ENCODE assay signal across 11 mouse cellular contexts in genomic region chr6:49397466-49397865, GRCm38 (mm10). TPM values are rescaled to one million over a fixed set of nuclear protein-coding genes. Genes with fewer than 3 reads are reported as not detected.
A peak's percentile ranks its signal among the peaks of the same experiment; 100 is the strongest.
DNase-seq lines count a peak whose midpoint lies in the region; ATAC-seq lines count a peak whose summit lies in the region.
"Had no signal": no experiment of that assay in that cellular context is flagged by ENCODE, and none has a peak within 500 bp of the region (broad histone marks: within the 10 kb centered on the region; RNA-seq: fewer than 3 reads in every experiment).

No protein-coding gene starts in this region.

- no peak overlapping the region for H3K9ac ChIP-seq in neural tube, embryonic 15.5 days (replicated peaks)
- H3K9ac ChIP-seq: lung, embryonic 15.5 days had no signal

- no peak overlapping the region for H3K4me2 ChIP-seq in neural tube, embryonic 15.5 days
- H3K4me2 ChIP-seq: lung, embryonic 15.5 days had no signal

- H3K9me3 ChIP-seq in neural tube, embryonic 15.5 days (replicated peaks): no peaks in the 10 kb centered on the region
- peaks cover 6% of the 10 kb centered on the region for H3K9me3 ChIP-seq in embryonic facial prominence, embryonic 10.5 days
- H3K9me3 ChIP-seq: lung, embryonic 15.5 days had no signal

- H3K4me3 ChIP-seq in neural tube, embryonic 15.5 days (replicated peaks): no peak overlapping the region
- no peak overlapping the region for H3K4me3 ChIP-seq in embryonic facial prominence, embryonic 10.5 days
- H3K4me3 ChIP-seq: lung, embryonic 15.5 days had no signal

- H3K27me3 ChIP-seq in neural tube, embryonic 15.5 days (replicated peaks): no peaks in the 10 kb centered on the region
- H3K27me3 ChIP-seq in embryonic facial prominence, embryonic 10.5 days (replicated peaks; ENCODE audit: low read depth, poor library complexity, severe bottlenecking): no peaks in the 10 kb centered on the region
- H3K27me3 ChIP-seq: lung, embryonic 15.5 days had no signal

- intact Hi-C loops in heart, postnatal 10 days (cut with DNase I): loop anchor here (5.0 kb wide), 1 partner anchor 340 kb away; no protein-coding TSS in a partner anchor

- H3K27ac ChIP-seq in neural tube, embryonic 15.5 days (replicated peaks): no peak overlapping the region
- no peak overlapping the region for H3K27ac ChIP-seq in embryonic facial prominence, embryonic 10.5 days (replicated peaks)
- H3K27ac ChIP-seq: lung, embryonic 15.5 days had no signal

- H3K4me1 ChIP-seq in neural tube, embryonic 15.5 days: no peaks in the 10 kb centered on the region
- no peaks in the 10 kb centered on the region for H3K4me1 ChIP-seq in embryonic facial prominence, embryonic 10.5 days
- H3K4me1 ChIP-seq: lung, embryonic 15.5 days had no signal

- no peaks in the 10 kb centered on the region for H3K36me3 ChIP-seq in neural tube, embryonic 15.5 days
- H3K36me3 ChIP-seq in embryonic facial prominence, embryonic 10.5 days (replicated peaks): no peaks in the 10 kb centered on the region
- H3K36me3 ChIP-seq: lung, embryonic 15.5 days had no signal

- no peak for ATAC-seq in neural tube, embryonic 15.5 days (ENCODE audit: low FRiP score)

- DNase-seq in heart, postnatal 10 days: peak; percentile 20 to 53
- no peak for DNase-seq in heart, adult 11 months
- DNase-seq in neural tube, embryonic 10.5 days (ENCODE audit: extremely low spot score, low spot score): peak; percentile 28
- peak; percentile 46 for DNase-seq in embryonic facial prominence, embryonic 10.5 days (ENCODE audit: low spot score)
- DNase-seq in thymus, postnatal 25 days: peak; percentile 12
- DNase-seq in gastrocnemius, postnatal 10 days: no peak
- DNase-seq in spleen, postnatal 10 days (ENCODE audit: low spot score in 2 of 2): no peak

RNA-seq across cellular contexts. Expression of gene Stk31, which starts 2.1 kb away (rescaled TPM):
- total RNA-seq in heart, postnatal 10 days (2021): under 1 TPM; 0.22 to 0.29 TPM
- 0.05 and 0.18 TPM in 2 replicates for polyA plus RNA-seq in neural tube, embryonic 15.5 days (2015; fragmentation: Nextera tagmentation; extraction: Ambion mirVana)
- polyA plus RNA-seq in embryonic facial prominence, embryonic 10.5 days (2016; fragmentation: Nextera tagmentation; extraction: Ambion mirVana): 0.18 TPM in 1 of 2 replicates, not detected in the other
- total RNA-seq in gastrocnemius, postnatal 10 days (2021): under 1 TPM; 0.14 to 0.45 TPM
- polyA plus RNA-seq: gonadal fat pad, adult 2 months; lung, embryonic 15.5 days; stomach, embryonic 14.5 days had no signal

RNA-seq across cellular contexts. Expression of gene Fam221a, which starts 29.9 kb away (rescaled TPM):
- total RNA-seq in heart, postnatal 10 days (2021): 1 to 10 TPM; 1.7 to 2.0 TPM
- polyA plus RNA-seq in neural tube, embryonic 15.5 days (2015; fragmentation: Nextera tagmentation; extraction: Ambion mirVana): 5.4 and 6.3 TPM in 2 replicates
- polyA plus RNA-seq in embryonic facial prominence, embryonic 10.5 days (2016; fragmentation: Nextera tagmentation; extraction: Ambion mirVana): 4.1 and 5.0 TPM in 2 replicates
- total RNA-seq in gastrocnemius, postnatal 10 days (2021): 1 to 10 TPM; 2.0 to 2.5 TPM

Comparison
In these comparisons a context has a peak if more than half of its experiments do, and no peak if none do; other contexts are left out.
1. DNase-seq: peak in heart, postnatal 10 days (2 of 2), neural tube, embryonic 10.5 days (single experiment), embryonic facial prominence, embryonic 10.5 days (single experiment) and thymus, postnatal 25 days (single experiment); none in heart, adult 11 months (single experiment), gastrocnemius, postnatal 10 days (single experiment) and spleen, postnatal 10 days (0 of 2).